Mouse (Mus musculus) stomach, embryonic 14.5 days (tissue): ENCODE measurements around the gene Tln2. TPM values are rescaled to one million over a fixed set of nuclear protein-coding genes. Genes with fewer than 3 reads are reported as not detected.

ENCODE experiments used
- ATAC-seq: fragments of 200-750 bp; cut with Nextera tagmentation; 2 replicates; pipeline ENCODE4 v1.8.0; 2017; ENCODE audit warnings: low read depth, moderate TSS enrichment; ENCODE audit not compliant: insufficient number of reproducible peaks, insufficient read depth, low FRiP score
- H3K27ac ChIP-seq: fragments of 300-500 bp; sonication (generic); 2 replicates; pipeline ENCODE4 v1.5.1; 2014; ENCODE audit warnings: mild to moderate bottlenecking, low read length, moderate library complexity, mixed read lengths
- H3K27me3 ChIP-seq: fragments of 300-500 bp; sonication (generic); 2 replicates; pipeline ENCODE4 v1.6.1; 2014; ENCODE audit warnings: low read length, control low read depth, mixed read lengths; ENCODE audit not compliant: control insufficient read depth, insufficient read depth
- H3K36me3 ChIP-seq: fragments of 300-500 bp; sonication (generic); 2 replicates; pipeline ENCODE4 v1.6.1; 2014; ENCODE audit warnings: mild to moderate bottlenecking, control low read depth, low read length, moderate library complexity, mixed read lengths; ENCODE audit not compliant: control insufficient read depth, insufficient read depth
- H3K4me1 ChIP-seq: fragments of 300-500 bp; sonication (generic); 2 replicates; pipeline ENCODE4 v1.6.1; 2014; ENCODE audit warnings: low read length, control low read depth, mixed read lengths; ENCODE audit not compliant: control insufficient read depth, insufficient read depth
- H3K4me2 ChIP-seq: fragments of 300-500 bp; sonication (generic); replicated peaks from 2 replicates; pipeline ENCODE4 v1.6.1; 2014; ENCODE audit warnings: low read depth, low read length, control low read depth
- H3K4me3 ChIP-seq: fragments of 300-500 bp; sonication (generic); 2 replicates; pipeline ENCODE4 v1.5.1; 2014; ENCODE audit warnings: low read depth, low read length, control low read depth
- H3K9ac ChIP-seq: fragments of 300-500 bp; sonication (generic); replicated peaks from 2 replicates; pipeline ENCODE4 v1.6.1; 2014; ENCODE audit warnings: low read depth, mild to moderate bottlenecking, control low read depth, low read length, moderate library complexity, mixed read lengths
- H3K9me3 ChIP-seq: fragments of 300-500 bp; sonication (generic); 2 replicates; pipeline ENCODE4 v1.6.1; 2016; ENCODE audit warnings: low read depth, low read length, control low read depth; ENCODE audit not compliant: control insufficient read depth
- WGBS: fragments of 180-500 bp; shearing (Covaris S2); extraction: QIAGEN DNeasy Blood & Tissue Kit; methylation state at CpG from one replicate; pipeline ENCODE4 v1.1.7; 2014; 5-methylcytosine and 5-hydroxymethylcytosine counted together
- polyA plus RNA-seq: library from polyadenylated mRNA; unstranded; fragments of >200 nt; fragmentation: Nextera tagmentation; extraction: Ambion mirVana; gene quantifications from 2 replicates; pipeline ENCODE4 v1.2.1, GENCODE M21; 2014

Tln2 gene
- polyA plus RNA-seq, 1 experiment from 2014 or later: 56.1 TPM

- Histone ChIP-seq H3K27me3 (no peaks in the 10 kb centered on the region), H3K9me3 (no peaks in the 10 kb centered on the region), H3K27ac (peak overlapping the region; percentile 29; the same call in 1 of the 2 replicates), H3K4me3 (no peak overlapping the region), H3K4me2 (no peak overlapping the region), H3K9ac (no peak overlapping the region), H3K4me1 (peaks cover 16% of the 10 kb centered on the region; the same call in 1 of the 2 replicates), H3K36me3 (no peaks in the 10 kb centered on the region)
- WGBS: 68% methylated on average over 7 of the region's 7 CpGs
- ATAC-seq: no peak
These were observed 289.4 kb downstream of the Tln2 start for GRCm38 (mm10) chr9:67270061-67270595.

- no peaks in the 10 kb centered on the region for H3K36me3 ChIP-seq
- H3K9ac ChIP-seq: no peak overlapping the region
- H3K4me1 ChIP-seq: peaks cover 16% of the 10 kb centered on the region; the same call in 1 of the 2 replicates
- peak overlapping the region; percentile 12; the same call in 1 of the 2 replicates for H3K27ac ChIP-seq
- WGBS: 57% methylated on average over 8 of the region's 8 CpGs
- no peak overlapping the region for H3K4me3 ChIP-seq
- no peaks in the 10 kb centered on the region for H3K9me3 ChIP-seq
- H3K27me3 ChIP-seq: no peaks in the 10 kb centered on the region
- H3K4me2 ChIP-seq: no peak overlapping the region
- ATAC-seq: peak; percentile 31; the same call in 1 of the 2 replicates
These were observed 292.1 kb downstream of the Tln2 start for GRCm38 (mm10) chr9:67267276-67267990.

DNA sequence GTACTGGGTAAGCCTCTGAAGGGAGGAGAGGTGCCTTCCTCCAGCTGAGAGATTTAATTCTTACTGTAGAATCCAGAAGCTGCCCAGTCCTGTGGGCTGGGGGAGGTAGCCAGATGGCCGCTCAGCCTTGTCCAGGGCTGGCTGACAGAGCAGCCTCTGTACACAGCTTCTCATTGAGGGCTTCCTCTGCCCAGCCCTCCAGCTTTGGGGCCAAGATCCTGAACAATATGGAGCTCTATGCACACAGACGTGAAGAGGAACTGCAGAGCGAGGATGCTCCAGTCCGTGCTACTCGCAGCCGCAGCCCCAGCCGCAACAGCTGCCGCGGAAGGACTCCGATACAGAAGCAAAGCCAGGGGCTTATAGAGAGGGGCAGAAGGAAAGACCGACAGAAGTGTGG, 294.0 kb downstream of the Tln2 start:
- no peaks in the 10 kb centered on the region for H3K36me3 ChIP-seq
- no peak for ATAC-seq
- no peak overlapping the region for H3K4me2 ChIP-seq
- peaks cover 16% of the 10 kb centered on the region; the same call in 1 of the 2 replicates for H3K4me1 ChIP-seq
- no peaks in the 10 kb centered on the region for H3K27me3 ChIP-seq
- H3K9me3 ChIP-seq: no peaks in the 10 kb centered on the region
- no peak overlapping the region for H3K4me3 ChIP-seq
- H3K9ac ChIP-seq: no peak overlapping the region
- 75% methylated on average over 11 of the region's 11 CpGs for WGBS
- no peak overlapping the region for H3K27ac ChIP-seq

DNA sequence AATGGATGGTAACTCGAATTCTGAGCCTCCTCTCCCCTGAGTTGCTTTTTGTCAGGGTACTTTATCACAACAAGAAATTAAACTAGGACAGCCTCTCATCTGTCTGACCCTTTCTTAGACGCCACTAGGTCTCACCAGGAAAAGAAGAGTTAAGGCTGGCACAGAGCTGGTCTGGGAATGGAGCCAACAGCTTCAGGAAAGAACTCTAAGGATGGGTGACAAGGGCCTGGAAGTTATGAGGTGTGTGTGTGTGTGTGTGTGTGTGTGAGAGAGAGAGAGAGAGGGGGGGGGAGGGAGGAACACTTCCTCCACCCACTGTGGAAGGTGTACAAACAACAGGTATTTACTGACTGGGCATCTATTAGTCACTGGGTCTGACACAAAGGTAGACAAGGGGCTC, 294.6 kb downstream of the Tln2 start:
- no peaks in the 10 kb centered on the region for H3K36me3 ChIP-seq
- peaks cover 13% of the 10 kb centered on the region; the same call in 1 of the 2 replicates for H3K4me1 ChIP-seq
- H3K4me3 ChIP-seq: no peak overlapping the region
- H3K9me3 ChIP-seq: no peaks in the 10 kb centered on the region
- ATAC-seq: no peak
- H3K27ac ChIP-seq: 0 out of 2 replicates have a peak overlapping the region, but pooled peaks have one; percentile 21
- H3K4me2 ChIP-seq: no peak overlapping the region
- 44% methylated on average over 2 of the region's 2 CpGs for WGBS
- H3K9ac ChIP-seq: no peak overlapping the region
- H3K27me3 ChIP-seq: no peaks in the 10 kb centered on the region

DNA sequence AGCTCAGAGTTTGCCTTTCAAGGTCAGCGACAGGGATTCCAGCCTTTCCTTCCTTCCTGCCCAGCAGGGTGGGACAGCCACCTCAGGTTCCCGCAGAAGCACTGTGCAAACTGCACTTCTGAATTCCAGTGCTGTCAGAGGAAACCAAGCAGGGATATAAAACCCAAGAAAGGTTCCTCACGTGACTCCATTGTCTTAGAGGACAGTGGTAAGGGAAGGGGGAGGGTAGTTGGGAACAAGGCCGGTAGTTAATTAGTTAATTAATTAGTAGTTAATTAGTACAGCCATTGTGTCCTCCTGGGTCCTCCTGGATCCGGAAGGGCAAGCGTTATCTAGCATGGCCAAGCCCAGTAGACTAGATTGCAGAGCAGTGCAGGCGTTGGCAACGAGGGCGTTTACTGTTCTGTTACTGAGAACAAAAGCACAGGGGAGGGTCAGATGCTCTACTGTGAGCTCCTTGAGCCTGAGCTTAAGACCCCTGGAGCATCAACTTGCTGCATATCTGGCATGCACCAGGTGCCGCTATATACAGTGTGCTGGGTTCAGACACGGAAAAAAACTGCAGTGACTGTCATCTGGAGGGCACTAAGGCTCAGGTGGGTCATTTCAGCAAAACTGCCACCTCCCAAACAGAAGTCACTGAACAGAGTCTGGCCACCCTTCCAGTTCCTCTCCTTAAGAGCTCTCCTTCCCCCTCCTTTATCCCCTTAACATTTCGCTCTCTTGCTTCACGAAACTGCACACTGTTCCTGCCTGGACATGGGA, 298.5 kb downstream of the Tln2 start:
- Histone ChIP-seq H3K27ac (no peak overlapping the region; the same call in 1 of the 2 replicates), H3K27me3 (no peaks in the 10 kb centered on the region), H3K4me1 (peaks cover 7% of the 10 kb centered on the region; the same call in 1 of the 2 replicates), H3K36me3 (peaks cover 5% of the 10 kb centered on the region; the same call in 1 of the 2 replicates), H3K4me2 (no peak overlapping the region), H3K9ac (no peak overlapping the region), H3K9me3 (no peaks in the 10 kb centered on the region), H3K4me3 (no peak overlapping the region)
- ATAC-seq: peak; percentile 71
- WGBS: 41% methylated on average over 13 of the region's 13 CpGs

- no peaks in the 10 kb centered on the region for H3K36me3 ChIP-seq
- H3K9ac ChIP-seq: no peak overlapping the region
- no peak overlapping the region for H3K27ac ChIP-seq
- no peaks in the 10 kb centered on the region for H3K4me1 ChIP-seq
- H3K27me3 ChIP-seq: no peaks in the 10 kb centered on the region
- ATAC-seq: no peak
- H3K4me2 ChIP-seq: no peak overlapping the region
- H3K4me3 ChIP-seq: no peak overlapping the region
- no peaks in the 10 kb centered on the region for H3K9me3 ChIP-seq
- WGBS: 47% methylated on average over 2 of the region's 2 CpGs
These were observed 309.4 kb downstream of the Tln2 start for GRCm38 (mm10) chr9:67250141-67250540.

- no peak for ATAC-seq
- H3K4me3 ChIP-seq: no peak overlapping the region
- WGBS: 90% methylated on average over 10 of the region's 10 CpGs
- no peak overlapping the region for H3K4me2 ChIP-seq
- H3K4me1 ChIP-seq: no peaks in the 10 kb centered on the region
- no peaks in the 10 kb centered on the region for H3K9me3 ChIP-seq
- H3K9ac ChIP-seq: no peak overlapping the region
- H3K36me3 ChIP-seq: no peaks in the 10 kb centered on the region
- no peak overlapping the region for H3K27ac ChIP-seq
- no peaks in the 10 kb centered on the region for H3K27me3 ChIP-seq
These were observed 312.0 kb downstream of the Tln2 start for GRCm38 (mm10) chr9:67247365-67247950.

- no peaks in the 10 kb centered on the region for H3K27me3 ChIP-seq
- no peak for ATAC-seq
- H3K9me3 ChIP-seq: no peaks in the 10 kb centered on the region
- H3K4me1 ChIP-seq: no peaks in the 10 kb centered on the region
- H3K27ac ChIP-seq: no peak overlapping the region
- no peaks in the 10 kb centered on the region for H3K36me3 ChIP-seq
- no peak overlapping the region for H3K4me2 ChIP-seq
- WGBS: 95% methylated on average over 2 of the region's 2 CpGs
- H3K9ac ChIP-seq: no peak overlapping the region
- no peak overlapping the region for H3K4me3 ChIP-seq
These were observed 314.2 kb downstream of the Tln2 start for GRCm38 (mm10) chr9:67245265-67245664.
